Mouse (Mus musculus) hematopoietic stem cell, adult 5-6 weeks (primary cell): ENCODE data around the gene Hdc. TPM values are rescaled to one million over a fixed set of nuclear protein-coding genes. Genes with fewer than 3 reads are reported as not detected.

Source experiments
- ATAC-seq, 2 experiments: fragments of 125-278 bp in 1 of 2; replicated peaks in 1 of 2; 2 replicates each; pipeline ENCODE4 v1.8.0; 2016 to 2017; ENCODE audit warnings: inconsistent platforms in 2 of 2, mild to moderate bottlenecking in 2 of 2, moderate number of reproducible peaks in 2 of 2, low read depth in 1 of 2, moderate TSS enrichment in 1 of 2; ENCODE audit not compliant: low FRiP score in 2 of 2, poor library complexity in 2 of 2, severe bottlenecking in 2 of 2, insufficient read depth in 1 of 2, low TSS enrichment in 1 of 2
- total RNA-seq: library from RNA; stranded (forward); fragments of 172-1452, 232-1000 nt; gene quantifications from 2 replicates; pipeline ENCODE4 v1.2.3, GENCODE M21; 2017

The Hdc gene
- total RNA-seq, 1 experiment from 2014 or later: 8.3 TPM

DNA sequence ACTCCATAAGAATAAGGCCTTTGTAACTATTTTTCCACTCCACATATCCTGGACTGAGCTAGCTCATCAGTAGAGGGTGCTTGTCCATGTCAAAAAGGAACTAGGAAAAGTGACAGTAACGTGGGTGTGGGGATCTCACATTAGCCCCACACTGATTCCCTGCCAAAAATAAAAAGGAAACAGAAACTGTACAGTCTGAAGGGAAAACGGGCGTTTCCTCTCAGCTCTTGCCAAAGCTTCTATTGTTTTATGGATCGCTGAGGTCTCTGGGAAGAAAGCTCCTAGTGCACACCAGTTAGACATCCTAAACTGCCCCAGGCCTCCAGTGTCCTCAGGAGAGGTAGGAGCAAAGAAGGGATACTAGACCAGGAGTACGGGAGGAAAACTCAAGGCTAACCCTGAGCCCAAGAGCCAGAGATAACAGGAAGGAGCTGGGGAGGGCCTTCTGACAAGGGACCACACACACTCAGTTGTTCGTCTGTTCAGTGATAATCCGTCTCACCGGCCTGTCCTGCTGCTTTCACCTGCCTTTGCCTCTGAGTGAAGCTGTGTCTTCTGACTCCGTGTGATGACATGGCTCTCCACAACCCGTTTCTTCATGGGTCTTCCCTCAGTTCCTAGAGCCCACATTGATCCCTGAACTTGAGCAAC lies 11.4 kb downstream of the Hdc start:
- ATAC-seq: no peak

DNA sequence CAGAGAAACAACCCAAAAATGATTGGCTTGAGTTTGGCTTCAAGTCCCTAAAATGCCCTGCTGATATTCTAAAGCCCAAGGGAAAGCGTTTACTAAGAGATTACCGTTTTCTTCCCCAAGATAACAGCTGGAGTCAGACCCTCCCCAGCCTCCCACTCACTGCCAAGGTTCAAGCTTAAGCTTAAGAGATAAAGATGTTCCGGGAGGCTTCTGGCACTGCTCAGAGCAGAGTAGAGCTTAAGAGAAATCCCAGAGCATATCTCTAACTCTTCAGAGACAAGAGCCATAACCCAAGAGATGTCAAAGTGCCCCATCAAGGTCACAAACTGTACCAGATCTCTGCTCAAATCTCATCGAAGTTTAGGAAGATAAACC lies 12.4 kb downstream of the Hdc start:
- ATAC-seq: no peak

DNA sequence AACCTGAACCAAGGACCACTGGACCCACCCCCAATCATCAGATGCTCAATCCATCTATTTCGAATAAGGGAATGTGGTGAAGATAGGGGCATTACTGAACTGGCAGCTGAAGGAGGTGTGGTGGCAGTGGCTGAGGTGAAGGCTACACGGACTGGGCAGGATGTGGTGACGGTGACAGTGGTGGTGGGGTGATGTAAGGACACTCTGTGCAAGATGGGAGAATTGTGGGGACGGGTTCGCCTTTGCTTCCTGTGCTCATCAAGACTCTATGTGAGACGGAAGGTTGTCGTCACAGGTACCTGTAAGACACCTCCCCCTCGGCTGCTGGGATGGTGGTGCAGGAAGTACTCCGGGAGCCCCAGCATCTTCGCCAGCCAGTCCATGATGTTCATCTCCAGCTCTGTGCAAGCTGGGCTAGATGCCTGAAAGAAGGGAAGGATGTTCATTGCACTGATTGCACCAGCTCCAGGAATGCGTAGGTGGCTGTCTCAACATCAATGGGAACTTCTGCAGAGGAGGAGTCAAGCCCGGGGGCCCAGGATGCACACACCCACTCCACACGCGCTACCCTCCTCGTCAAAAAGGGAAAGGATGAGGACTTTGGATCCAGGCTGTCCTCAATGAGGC lies 12.9 kb downstream of the Hdc start:
- ATAC-seq: peak; percentile 81 to 86

DNA sequence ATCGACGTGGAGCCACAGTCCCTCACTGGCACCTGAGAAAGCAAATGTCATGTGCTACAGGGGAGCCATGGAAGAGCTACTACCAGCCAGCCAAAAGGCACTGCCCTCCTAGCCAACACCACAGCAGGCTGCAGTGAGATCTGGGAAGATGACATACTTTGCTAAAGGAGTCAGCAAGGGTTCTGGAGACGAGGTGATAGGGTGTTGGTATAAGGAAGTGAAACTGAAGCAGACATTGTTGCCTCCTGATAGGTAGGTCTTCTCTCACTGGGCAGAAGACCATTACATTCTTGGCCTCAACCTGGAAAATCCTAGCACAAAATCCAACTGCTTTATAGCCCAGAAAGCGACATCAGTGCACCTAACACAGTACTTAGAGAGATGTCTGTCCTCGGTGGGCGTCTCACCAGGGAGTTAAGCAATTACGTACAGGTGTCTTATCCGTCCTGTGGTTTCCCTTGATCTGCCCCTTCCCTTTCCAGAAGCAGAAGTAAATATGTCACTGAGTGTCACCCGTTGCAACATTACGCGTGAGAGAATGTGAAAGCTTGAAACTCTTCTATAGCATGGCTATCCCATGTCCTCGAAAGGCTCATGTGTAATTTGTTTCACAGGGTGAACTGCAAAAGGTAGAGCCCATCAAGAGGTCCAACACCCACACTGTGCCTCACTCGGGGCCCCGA lies 17.0 kb downstream of the Hdc start:
- ATAC-seq: peak; percentile 51 to 62

DNA sequence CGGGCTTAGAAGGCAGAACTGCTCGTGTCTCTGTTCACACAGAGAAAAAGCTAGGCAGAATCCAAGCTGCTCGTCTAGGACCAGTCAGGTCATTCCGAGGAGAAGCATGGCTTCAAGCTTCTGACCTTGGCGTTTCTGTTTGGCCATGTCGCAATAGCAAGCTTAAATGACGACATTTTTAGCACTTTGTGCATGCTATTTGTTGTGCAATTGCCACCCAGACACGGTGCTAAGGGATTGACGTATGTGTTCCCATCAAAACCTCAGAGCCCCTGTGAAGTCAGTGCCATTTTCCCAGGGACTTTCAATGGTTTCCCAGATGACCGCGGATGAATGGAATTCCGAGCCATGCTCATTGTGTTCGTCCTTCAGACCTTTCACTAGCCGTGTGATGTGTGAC lies 18.6 kb downstream of the Hdc start:
- ATAC-seq: no peak

DNA sequence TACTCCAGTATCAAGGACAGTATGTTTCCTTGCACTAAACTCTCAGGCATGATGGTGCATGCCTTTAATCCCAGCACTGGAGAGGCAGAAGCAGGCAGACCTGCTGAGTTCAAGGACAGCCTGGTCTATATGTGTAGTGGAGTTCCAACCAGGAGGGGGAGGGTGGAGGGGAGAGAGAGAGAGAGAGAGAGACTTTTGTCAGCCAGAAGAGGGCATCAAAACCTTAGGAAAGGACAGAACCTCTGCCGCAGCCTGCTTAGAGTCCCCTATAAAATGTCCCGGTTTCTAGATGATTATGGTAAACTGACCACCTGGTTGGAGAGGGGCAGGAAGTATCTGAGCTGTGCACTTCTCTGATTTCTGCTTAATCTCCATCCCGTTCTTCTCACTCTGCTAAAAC lies 20.1 kb downstream of the Hdc start:
- ATAC-seq: peak in 1 of 2 experiments; percentile 36; a peak in 2 of 4 replicates

DNA sequence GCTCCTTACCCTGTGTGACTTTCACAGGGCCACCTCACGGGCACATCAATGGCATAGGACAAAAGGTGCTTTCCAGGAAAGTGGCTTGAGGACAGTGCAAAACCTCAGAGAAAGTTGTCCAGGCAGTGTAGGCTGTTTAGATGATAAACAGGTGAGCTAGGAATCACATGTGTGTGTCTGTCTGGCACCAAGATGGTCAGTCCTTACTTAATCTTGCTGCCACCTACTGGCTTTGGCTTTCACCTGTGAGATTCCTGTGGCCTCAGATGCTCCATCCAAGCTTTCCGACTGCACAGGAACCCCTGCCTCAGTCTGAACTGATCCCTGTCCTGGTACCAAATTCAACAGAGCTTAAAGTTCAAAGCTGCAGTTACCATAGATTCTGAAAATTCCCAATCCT lies 20.7 kb downstream of the Hdc start:
- no peak for ATAC-seq

DNA sequence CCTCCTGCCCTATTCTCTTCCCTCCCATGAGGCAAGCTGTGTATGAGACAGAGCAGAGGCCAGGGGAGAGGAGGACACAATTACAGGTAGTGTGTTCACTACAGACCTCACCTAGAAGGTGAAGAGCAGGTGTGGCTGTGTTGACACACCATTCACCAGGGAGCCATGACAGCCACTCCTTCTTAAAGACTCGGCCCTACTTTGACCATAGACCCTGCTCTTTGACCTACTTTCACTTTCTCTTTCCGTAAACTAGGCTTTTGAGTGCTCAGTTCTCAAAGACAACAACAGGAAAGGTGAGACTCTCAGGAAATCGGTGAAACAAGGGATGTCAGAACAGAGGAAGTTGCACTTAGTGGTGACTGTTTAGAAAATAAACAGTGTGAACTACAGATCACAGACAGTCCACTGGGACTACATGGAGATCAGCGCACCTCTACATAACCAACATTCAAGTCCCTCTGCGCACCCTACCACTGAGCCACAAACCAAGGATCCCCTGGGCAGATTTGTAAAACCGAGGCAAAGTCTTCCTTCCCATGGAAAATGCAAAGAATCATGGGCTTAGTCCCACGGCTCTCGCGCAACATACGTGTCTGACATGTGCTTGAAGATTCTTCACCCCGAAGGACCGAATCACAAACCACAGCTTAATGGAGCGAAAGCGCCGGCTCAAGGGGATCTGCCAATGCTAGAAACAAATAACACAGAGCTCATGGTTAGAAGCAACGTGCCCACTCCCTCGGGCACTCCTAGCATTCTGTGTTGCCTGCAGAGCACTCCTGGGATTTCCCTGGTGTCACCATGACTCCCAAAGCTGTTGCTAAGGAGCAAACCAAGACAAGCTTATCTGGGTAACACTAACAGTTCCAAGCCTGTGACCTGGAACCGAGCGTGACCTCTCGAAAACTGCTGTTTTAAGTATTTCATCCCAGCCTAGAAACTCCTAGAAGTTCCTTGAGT lies 21.5 kb downstream of the Hdc start:
- ATAC-seq: peak; percentile 12 to 21; a peak in 1 of 4 replicates

DNA sequence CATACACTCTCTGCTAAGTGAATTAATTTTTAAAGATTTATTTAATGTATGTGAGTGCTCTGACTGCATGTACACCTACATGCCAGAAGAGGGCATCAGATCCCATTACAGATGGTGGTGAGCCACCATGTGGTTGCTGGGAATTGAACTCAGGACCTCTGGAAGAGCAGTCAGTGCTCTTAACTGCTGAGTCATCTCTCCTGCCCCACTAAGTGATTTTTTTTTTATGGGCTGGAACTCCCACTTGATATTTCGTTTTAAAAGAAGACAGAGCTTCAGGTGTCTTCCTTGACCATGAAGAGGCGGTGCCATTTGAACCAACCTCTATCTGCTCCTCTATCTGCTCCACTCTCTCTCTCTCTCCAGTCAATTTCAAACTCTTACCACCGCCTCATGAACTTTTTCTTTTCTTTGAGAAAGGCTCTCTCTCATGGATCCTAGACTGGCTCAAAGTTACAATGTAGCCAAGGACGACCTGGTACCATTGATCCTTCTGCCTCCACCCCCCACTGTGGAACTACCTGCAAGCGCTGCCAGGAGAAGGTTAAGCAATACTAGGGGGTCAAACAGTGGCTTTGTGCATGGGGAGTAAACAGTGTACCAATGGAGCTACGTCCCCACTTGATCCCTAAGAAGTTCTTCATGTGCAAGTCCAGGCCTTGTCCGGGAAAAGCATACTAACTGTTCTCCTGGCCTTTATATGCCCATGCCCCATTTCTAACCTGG lies 22.6 kb downstream of the Hdc start:
- ATAC-seq: no peak

DNA sequence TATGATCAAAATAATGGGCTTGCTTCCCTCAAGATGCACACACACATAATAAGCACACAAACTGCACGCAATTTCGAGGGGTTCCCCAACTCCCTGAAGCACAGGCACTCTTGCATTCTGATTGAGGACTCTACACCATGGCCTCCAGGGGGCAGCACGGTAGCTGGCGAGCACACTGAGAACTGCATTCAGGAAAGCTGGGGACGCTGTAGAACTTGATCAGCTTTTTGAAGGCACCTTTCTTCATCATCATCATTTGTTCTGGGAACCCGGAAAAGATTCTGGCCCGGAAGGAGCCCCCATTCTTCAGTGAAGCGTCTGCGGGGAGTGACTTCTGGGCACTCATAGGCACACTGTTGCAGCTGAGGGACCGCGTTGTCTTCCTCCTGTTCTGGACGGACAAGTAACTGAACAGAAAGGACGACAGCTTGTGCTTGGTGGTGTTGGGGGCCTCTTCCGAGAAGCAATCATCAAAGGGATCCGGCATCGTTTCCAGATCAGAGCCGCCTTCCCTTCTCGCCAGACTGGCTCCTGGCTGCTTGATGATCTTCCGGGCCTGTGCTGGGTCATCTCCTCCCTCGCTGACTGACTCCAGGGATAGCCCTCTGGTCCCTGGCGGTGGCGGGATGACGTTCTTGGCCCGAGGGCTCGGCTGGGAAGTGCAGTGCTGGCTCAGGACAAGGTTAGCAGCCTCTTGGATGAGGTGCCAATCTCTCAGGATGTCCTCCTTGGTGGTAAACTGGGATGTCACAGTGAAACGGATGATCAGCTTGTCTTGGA lies 25.1 kb downstream of the Hdc start:
- ATAC-seq: peak; percentile 76 to 84

DNA sequence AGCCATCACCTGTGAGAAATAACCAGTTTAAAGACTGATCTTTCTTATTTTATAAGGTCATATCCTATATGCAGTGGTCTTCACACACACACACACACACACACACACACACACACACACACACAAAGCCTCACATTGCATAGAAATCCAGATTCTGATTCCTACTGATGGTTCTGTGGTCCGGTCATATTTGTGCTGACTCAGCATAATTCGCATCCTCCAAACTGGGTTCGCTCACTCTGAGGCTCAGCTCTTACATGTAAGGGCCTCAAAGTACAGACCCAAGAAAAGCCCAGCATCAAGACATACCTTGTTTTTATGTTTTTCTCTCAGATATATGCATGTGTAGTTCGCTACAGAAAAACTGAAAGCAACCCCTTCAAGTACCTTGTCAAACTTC lies 27.8 kb downstream of the Hdc start:
- no peak for ATAC-seq

DNA sequence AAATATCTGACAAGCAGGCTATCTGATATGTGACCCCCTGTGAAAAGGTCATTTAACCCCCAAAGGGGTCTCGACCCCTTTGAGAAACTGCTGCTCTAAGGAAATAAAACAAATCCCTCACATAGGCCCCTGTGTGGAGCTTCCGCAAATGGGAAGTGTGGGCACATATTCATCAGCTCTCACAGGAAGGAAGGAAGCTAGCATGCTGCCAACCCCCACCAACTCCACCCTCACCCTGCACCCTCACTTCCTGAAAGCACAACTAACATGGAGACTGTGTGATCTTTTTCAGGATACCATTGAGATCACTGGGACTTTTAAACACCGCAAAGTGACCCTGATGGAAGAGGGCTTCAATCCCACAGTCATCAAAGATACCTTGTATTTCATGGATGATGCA lies 31.6 kb downstream of the Hdc start:
- peak; percentile 62 to 73; a peak in 3 of 4 replicates for ATAC-seq

DNA sequence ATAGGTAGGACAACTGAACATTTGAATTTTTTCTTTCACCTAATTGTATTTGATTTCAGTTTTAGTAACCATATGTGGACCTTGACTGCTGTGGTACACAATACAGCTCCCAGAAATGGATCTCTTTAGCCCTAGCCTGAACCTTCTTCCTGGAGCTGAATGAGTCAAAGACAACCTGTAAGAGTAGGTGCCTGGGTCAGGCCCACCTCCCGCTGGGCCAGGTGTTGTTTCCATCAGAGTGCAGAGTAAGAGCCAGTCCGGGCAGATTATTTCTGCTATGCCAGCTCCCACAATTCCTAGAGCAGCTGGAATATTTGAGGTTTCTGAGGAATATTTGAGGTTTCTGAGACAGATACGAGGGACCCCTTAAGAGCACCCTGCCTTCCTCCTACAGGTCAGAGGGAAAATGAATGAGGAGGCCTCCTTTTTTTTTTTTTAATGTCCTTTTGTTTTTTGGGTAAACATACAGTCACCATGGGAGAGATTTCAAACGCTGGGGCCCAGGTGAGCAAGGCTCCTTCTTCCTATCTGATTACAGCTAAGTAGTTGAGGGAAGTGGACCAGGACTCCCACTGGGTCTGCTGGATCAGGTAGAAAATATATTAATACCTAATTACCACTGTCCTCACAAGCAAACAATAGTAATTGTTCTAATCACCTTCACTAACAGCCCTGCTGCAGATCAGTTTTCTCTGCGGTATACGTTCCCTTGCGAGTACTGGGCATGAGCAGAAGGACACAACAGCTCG lies 34.3 kb downstream of the Hdc start:
- ATAC-seq: no peak

DNA sequence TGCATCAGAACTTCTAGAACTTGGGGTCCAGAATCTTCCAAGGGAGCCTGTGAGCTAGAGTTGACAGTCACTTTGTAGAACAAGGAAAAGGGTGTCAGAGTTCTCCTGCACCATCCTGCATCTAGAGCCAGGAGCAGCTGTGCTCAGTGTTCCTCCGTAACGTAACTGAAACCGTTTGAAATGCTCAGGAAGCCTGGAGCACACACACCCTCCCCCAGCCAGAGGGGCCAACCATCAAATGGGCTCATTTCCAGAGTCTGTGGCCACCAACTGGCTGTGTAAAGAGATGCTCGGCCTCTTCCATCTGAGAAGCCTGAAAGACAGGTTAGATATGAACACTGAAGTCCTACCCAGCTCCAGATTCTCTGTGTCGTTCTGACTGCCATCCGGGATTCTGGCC lies 35.1 kb downstream of the Hdc start:
- peak; percentile 51 to 63 for ATAC-seq

DNA sequence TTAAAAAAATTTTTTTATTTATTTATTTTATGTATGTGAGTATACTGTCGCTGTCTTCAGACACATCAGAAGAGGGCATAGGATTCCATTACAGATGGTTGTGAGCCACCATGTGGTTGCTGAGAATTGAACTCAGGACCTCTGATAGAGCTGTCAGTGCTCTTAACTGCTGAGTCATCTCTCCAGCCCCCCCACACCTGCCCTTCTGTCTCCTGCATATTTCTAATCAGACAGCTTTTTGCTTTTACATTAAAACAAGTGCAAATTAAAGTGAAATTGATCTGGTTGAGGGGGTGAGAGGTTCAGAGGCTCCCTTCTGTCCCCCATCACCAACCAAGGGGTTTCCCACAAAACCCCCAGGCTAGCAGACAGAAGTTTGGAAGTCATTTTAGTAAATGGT lies 39.8 kb downstream of the Hdc start:
- ATAC-seq: no peak

DNA sequence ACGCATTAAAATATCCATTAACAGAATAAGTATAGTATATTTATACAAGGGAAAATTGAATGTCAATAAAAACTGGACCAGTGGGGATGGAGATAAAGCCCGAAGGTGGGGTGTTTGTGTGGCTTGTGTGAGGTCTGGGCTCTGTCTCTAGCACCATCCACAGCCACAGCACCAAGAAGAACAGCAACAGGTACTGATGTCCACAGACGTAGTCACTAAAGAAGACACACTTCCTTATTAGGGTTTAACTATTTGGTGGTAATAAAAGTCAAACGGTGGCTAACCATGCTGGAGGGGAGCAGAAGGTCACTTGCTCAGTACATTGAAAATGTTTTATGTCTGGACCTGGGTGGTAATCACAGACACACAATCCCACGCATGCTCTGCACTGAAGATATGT lies 41.7 kb downstream of the Hdc start:
- no peak for ATAC-seq
